In the genomic region with DNA sequence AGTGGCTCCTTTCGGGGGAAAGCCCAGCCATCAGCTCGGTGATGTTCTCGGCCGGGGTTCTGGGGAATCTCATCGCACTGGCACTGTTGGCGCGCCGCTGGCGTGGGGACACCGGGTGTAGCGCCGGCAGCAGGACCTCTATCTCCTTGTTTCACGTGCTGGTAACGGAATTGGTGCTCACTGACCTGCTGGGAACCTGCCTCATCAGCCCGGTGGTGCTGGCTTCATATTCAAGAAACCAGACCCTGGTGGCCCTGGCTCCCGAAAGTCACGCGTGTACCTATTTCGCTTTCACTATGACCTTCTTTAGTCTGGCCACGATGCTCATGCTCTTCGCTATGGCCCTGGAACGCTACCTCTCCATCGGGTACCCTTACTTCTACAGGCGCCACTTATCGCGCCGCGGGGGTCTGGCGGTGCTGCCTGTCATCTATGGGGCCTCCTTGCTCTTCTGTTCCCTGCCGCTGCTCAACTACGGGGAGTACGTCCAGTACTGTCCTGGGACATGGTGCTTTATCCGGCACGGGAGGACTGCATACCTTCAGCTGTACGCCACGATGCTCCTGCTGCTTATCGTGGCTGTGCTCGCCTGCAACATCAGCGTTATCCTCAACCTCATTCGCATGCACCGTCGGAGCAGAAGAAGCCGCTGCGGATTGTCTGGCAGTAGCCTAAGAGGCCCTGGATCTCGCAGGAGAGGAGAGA, we compare ENCODE assay signal across 8 mouse cellular contexts. TPM values are rescaled to one million over a fixed set of nuclear protein-coding genes. Genes with fewer than 3 reads are reported as not detected.
A peak's percentile ranks its signal among the peaks of the same experiment; 100 is the strongest.
DNase-seq lines count a peak whose midpoint lies in the region; ATAC-seq and TF ChIP-seq lines count a peak whose summit lies in the region.

No protein-coding gene starts in this region.

- ATAC-seq in embryonic facial prominence, embryonic 13.5 days (ENCODE audit: insufficient number of reproducible peaks, insufficient read depth, low FRiP score, low TSS enrichment, low read depth) = no peak
- ATAC-seq in hindbrain, embryonic 14.5 days (ENCODE audit: low FRiP score) = peak; percentile 69
- peak; percentile 14 for ATAC-seq in megakaryocyte, adult 5-6 weeks (ENCODE audit: poor library complexity, severe bottlenecking)
- ATAC-seq in stomach, embryonic 14.5 days (ENCODE audit: insufficient number of reproducible peaks, insufficient read depth, low FRiP score, low read depth) = 0 out of 2 replicates have a peak, but pooled peaks have one; percentile 7
- no peak for ATAC-seq in erythroid progenitor cell, adult 5-6 weeks (replicated peaks; ENCODE audit: low FRiP score, poor library complexity, severe bottlenecking)

- H3K9me3 ChIP-seq in embryonic facial prominence, embryonic 13.5 days = no peaks in the 10 kb centered on the region
- H3K9me3 ChIP-seq in hindbrain, embryonic 14.5 days (ENCODE audit: control insufficient read depth, low read length) = no peaks in the 10 kb centered on the region
- no peaks in the 10 kb centered on the region for H3K9me3 ChIP-seq in stomach, embryonic 14.5 days (ENCODE audit: control insufficient read depth, low read depth, low read length)

- peak in 1 of 2 experiments; percentile 8 for DNase-seq in layer of hippocampus, adult 2 months (ENCODE audit: low spot score in 2 of 2)
- DNase-seq in layer of hippocampus, adult 9-10 months (ENCODE audit: low spot score) = no peak
- DNase-seq in R1 (ENCODE audit: low read depth, low spot score) = peak; percentile 42
- peak; percentile 29 for DNase-seq in hindbrain, embryonic 14.5 days (ENCODE audit: low spot score)

- peak overlapping the region; percentile 85 for H3K4me2 ChIP-seq in embryonic facial prominence, embryonic 13.5 days
- H3K4me2 ChIP-seq in hindbrain, embryonic 14.5 days (replicated peaks) = peak overlapping the region; percentile 69
- peak overlapping the region; percentile 83 for H3K4me2 ChIP-seq in stomach, embryonic 14.5 days (replicated peaks; ENCODE audit: low read depth, low read length)

- no peak for TF ChIP-seq CTCF in layer of hippocampus, adult 2 months (conservative IDR thresholded peaks at IDR 0.05)

- no peaks in the 10 kb centered on the region for H3K36me3 ChIP-seq in embryonic facial prominence, embryonic 13.5 days
- H3K36me3 ChIP-seq in hindbrain, embryonic 14.5 days (replicated peaks; ENCODE audit: control insufficient read depth, insufficient read depth) = no peaks in the 10 kb centered on the region
- no peaks in the 10 kb centered on the region for H3K36me3 ChIP-seq in stomach, embryonic 14.5 days (ENCODE audit: control insufficient read depth, insufficient read depth, low read length)

- H3K9ac ChIP-seq in embryonic facial prominence, embryonic 13.5 days = peak overlapping the region; percentile 66
- peak overlapping the region; percentile 53 for H3K9ac ChIP-seq in hindbrain, embryonic 14.5 days
- H3K9ac ChIP-seq in stomach, embryonic 14.5 days (replicated peaks; ENCODE audit: low read depth, low read length) = peak overlapping the region; percentile 42

- whole genome bisulfite sequencing in embryonic facial prominence, embryonic 13.5 days = 2% methylated on average over 45 of the region's 45 CpGs
- 2% methylated on average over 45 of the region's 45 CpGs for WGBS in hindbrain, embryonic 14.5 days
- WGBS in stomach, embryonic 14.5 days = 1% methylated on average over 45 of the region's 45 CpGs

- H3K27ac ChIP-seq in layer of hippocampus, adult 2 months = no peak overlapping the region
- no peak overlapping the region for H3K27ac ChIP-seq in embryonic facial prominence, embryonic 13.5 days
- H3K27ac ChIP-seq in hindbrain, embryonic 14.5 days = no peak overlapping the region
- no peak overlapping the region for H3K27ac ChIP-seq in stomach, embryonic 14.5 days (ENCODE audit: low read length)

- H3K4me1 ChIP-seq in embryonic facial prominence, embryonic 13.5 days = peaks cover 20% of the 10 kb centered on the region
- no peaks in the 10 kb centered on the region for H3K4me1 ChIP-seq in hindbrain, embryonic 14.5 days (replicated peaks; ENCODE audit: control insufficient read depth, insufficient read depth, low read length)
- peaks cover 9% of the 10 kb centered on the region; the same call in 1 of the 2 replicates for H3K4me1 ChIP-seq in stomach, embryonic 14.5 days (ENCODE audit: control insufficient read depth, insufficient read depth, low read length)

- peak overlapping the region; percentile 55 for H3K4me3 ChIP-seq in layer of hippocampus, adult 2 months
- H3K4me3 ChIP-seq in embryonic facial prominence, embryonic 13.5 days = peak overlapping the region; percentile 51
- peak overlapping the region; percentile 36 for H3K4me3 ChIP-seq in hindbrain, embryonic 14.5 days (replicated peaks; ENCODE audit: low read length)
- peak overlapping the region; percentile 46 for H3K4me3 ChIP-seq in stomach, embryonic 14.5 days (ENCODE audit: low read depth, low read length)

- peaks cover 23% of the 10 kb centered on the region for H3K27me3 ChIP-seq in embryonic facial prominence, embryonic 13.5 days
- peaks cover 8% of the 10 kb centered on the region for H3K27me3 ChIP-seq in hindbrain, embryonic 14.5 days (ENCODE audit: control insufficient read depth, insufficient read depth, low read length)
- H3K27me3 ChIP-seq in stomach, embryonic 14.5 days (ENCODE audit: control insufficient read depth, insufficient read depth, low read length) = 0 out of 2 replicates have a peak, but pooled peaks cover 7% of the 10 kb centered on the region

RNA-seq across cellular contexts. Expression of gene Ptger2, which starts 1.2 kb away (rescaled TPM):
- total RNA-seq in layer of hippocampus, adult 2 months (2021) = under 1 TPM; 0.13 to 0.37 TPM
- polyA plus RNA-seq in embryonic facial prominence, embryonic 13.5 days (2015; fragmentation: Nextera tagmentation; extraction: Ambion mirVana) = 1.7 and 1.8 TPM in 2 replicates
- polyA plus RNA-seq in hindbrain, embryonic 14.5 days (2014; fragmentation: Nextera tagmentation; extraction: Ambion mirVana) = 1.3 and 1.6 TPM in 2 replicates
- 7.2 and 8.8 TPM in 2 replicates for total RNA-seq in megakaryocyte, adult 5-6 weeks (2015)
- 4.9 and 6.7 TPM in 2 replicates for total RNA-seq in megakaryocyte, adult 5-6 weeks (2017)
- polyA plus RNA-seq in stomach, embryonic 14.5 days (2014; fragmentation: Nextera tagmentation; extraction: Ambion mirVana) = 2.2 and 3.3 TPM in 2 replicates
- 0.36 and 2.5 TPM in 2 replicates for total RNA-seq in erythroid progenitor cell, adult 5-6 weeks (2015; ENCODE audit: low replicate concordance)
- total RNA-seq in erythroid progenitor cell, adult 5-6 weeks (2017; ENCODE audit: low replicate concordance) = 0.77 TPM in 1 of 2 replicates, not detected in the other

Comparison
In these comparisons a context has a peak if more than half of its experiments do, and no peak if none do; other contexts are left out.
1. ATAC-seq: peak in hindbrain, embryonic 14.5 days (single experiment), megakaryocyte, adult 5-6 weeks (single experiment) and stomach, embryonic 14.5 days (single experiment); none in embryonic facial prominence, embryonic 13.5 days (single experiment) and erythroid progenitor cell, adult 5-6 weeks (single experiment).
2. Peak in every context shown above with its lines, with median percentiles within 50 percentile points of each other: H3K4me3 ChIP-seq, H3K4me2 ChIP-seq and H3K9ac ChIP-seq.